Mouse (Mus musculus) E14TG2a.4 (cell line): ENCODE data around the gene Acot8.

Source experiments
- H3K27me3 ChIP-seq: 2 replicates; pipeline ENCODE4 v1.6.1; 2014; ENCODE audit warnings: low read length, control low read depth; ENCODE audit not compliant: insufficient read depth
- H3K36me3 ChIP-seq: 2 replicates; pipeline ENCODE4 v1.6.1; 2014; ENCODE audit warnings: low read length, control low read depth; ENCODE audit not compliant: insufficient read depth
- H3K4me1 ChIP-seq: replicated peaks from 2 replicates; pipeline ENCODE4 v1.6.1; 2014; ENCODE audit warnings: low read depth, low read length, control low read depth
- H3K4me3 ChIP-seq: replicated peaks from 2 replicates; pipeline ENCODE4 v1.5.1; 2014; ENCODE audit warnings: mild to moderate bottlenecking, low read length
- H3K9me3 ChIP-seq: 2 replicates; pipeline ENCODE4 v1.6.1; 2014; ENCODE audit warnings: low read length, control low read depth
- CTCF ChIP-seq: conservative IDR thresholded peaks from 2 replicates; pipeline ENCODE4 v1.5.1; 2014; ENCODE audit warnings: low read length
- NANOG ChIP-seq: IDR thresholded peaks from 2 replicates; pipeline ENCODE4 v1.6.1; 2014; ENCODE audit warnings: borderline replicate concordance, low read length, mixed read lengths
- POU5F1 ChIP-seq: IDR thresholded peaks from 2 replicates; pipeline ENCODE4 v1.6.1; 2014; ENCODE audit warnings: low read length, borderline replicate concordance

Gene Acot8

GRCm38 (mm10) chr2:164784869-164785420 is 19.7 kb downstream of the Acot8 start:
- Histone ChIP-seq H3K4me1 (peaks cover 48% of the 10 kb centered on the region), H3K9me3 (no peaks in the 10 kb centered on the region), H3K27me3 (peaks cover 20% of the 10 kb centered on the region), H3K4me3 (peak overlapping the region; percentile 88), H3K36me3 (peaks cover 9% of the 10 kb centered on the region)
- TF ChIP-seq POU5F1 (no peak), NANOG (no peak), CTCF (no peak)

- TF ChIP-seq NANOG: no peak
- TF ChIP-seq POU5F1: no peak
- peak; percentile 63 for TF ChIP-seq CTCF
- peaks cover 7% of the 10 kb centered on the region for H3K36me3 ChIP-seq
- no peaks in the 10 kb centered on the region for H3K9me3 ChIP-seq
- H3K4me1 ChIP-seq: peaks cover 46% of the 10 kb centered on the region
- no peak overlapping the region for H3K4me3 ChIP-seq
- peaks cover 26% of the 10 kb centered on the region for H3K27me3 ChIP-seq
Observed at GRCm38 (mm10) chr2:164783926-164784581, 20.6 kb downstream of the Acot8 start.

GRCm38 (mm10) chr2:164781876-164782275 is 22.8 kb downstream of the Acot8 start:
- Histone ChIP-seq H3K4me1 (peaks cover 36% of the 10 kb centered on the region), H3K36me3 (no peaks in the 10 kb centered on the region), H3K27me3 (peaks cover 46% of the 10 kb centered on the region), H3K9me3 (no peaks in the 10 kb centered on the region), H3K4me3 (no peak overlapping the region)
- TF ChIP-seq NANOG: no peak
- TF ChIP-seq POU5F1: no peak
- no peak for TF ChIP-seq CTCF

- H3K27me3 ChIP-seq: peaks cover 46% of the 10 kb centered on the region
- no peak within 1 kb of the TSS for H3K4me3 ChIP-seq
- no peaks in the 10 kb centered on the region for H3K9me3 ChIP-seq
- TF ChIP-seq POU5F1 (no peak), CTCF (no peak), NANOG (no peak)
- peaks cover 26% of the 10 kb centered on the region for H3K4me1 ChIP-seq
- no peaks in the 10 kb centered on the region for H3K36me3 ChIP-seq
Observed at GRCm38 (mm10) chr2:164779481-164780086, 25.1 kb downstream of the Acot8 start, which contains the start of gene Tnnc2. Gene Tnnc2 (minus strand): TSS chr2:164779967.

GRCm38 (mm10) chr2:164778809-164779208 is 25.9 kb downstream of the Acot8 start:
- no peak for TF ChIP-seq POU5F1
- no peak for TF ChIP-seq NANOG
- TF ChIP-seq CTCF: no peak
- H3K27me3 ChIP-seq: peaks cover 46% of the 10 kb centered on the region
- H3K36me3 ChIP-seq: peaks cover 5% of the 10 kb centered on the region; the same call in 1 of the 2 replicates
- no peaks in the 10 kb centered on the region for H3K9me3 ChIP-seq
- H3K4me3 ChIP-seq: no peak overlapping the region
- peaks cover 28% of the 10 kb centered on the region for H3K4me1 ChIP-seq

GRCm38 (mm10) chr2:164778015-164778287 is 26.7 kb downstream of the Acot8 start:
- TF ChIP-seq POU5F1: no peak
- no peak for TF ChIP-seq CTCF
- no peak for TF ChIP-seq NANOG
- 0 out of 2 replicates have a peak overlapping the region, but pooled peaks have one; percentile 64 for H3K4me3 ChIP-seq
- H3K36me3 ChIP-seq: peaks cover 14% of the 10 kb centered on the region
- H3K9me3 ChIP-seq: no peaks in the 10 kb centered on the region
- peaks cover 46% of the 10 kb centered on the region for H3K27me3 ChIP-seq
- H3K4me1 ChIP-seq: peaks cover 37% of the 10 kb centered on the region

- Histone ChIP-seq H3K27me3 (peaks cover 43% of the 10 kb centered on the region), H3K4me3 (peak overlapping the region; percentile 64), H3K36me3 (peaks cover 19% of the 10 kb centered on the region), H3K4me1 (peaks cover 42% of the 10 kb centered on the region), H3K9me3 (no peaks in the 10 kb centered on the region)
- TF ChIP-seq NANOG (no peak), POU5F1 (no peak), CTCF (no peak)
Observed at GRCm38 (mm10) chr2:164777246-164778014, 27.3 kb downstream of the Acot8 start.

- peaks cover 43% of the 10 kb centered on the region for H3K27me3 ChIP-seq
- TF ChIP-seq POU5F1 (no peak), NANOG (no peak), CTCF (no peak)
Observed at GRCm38 (mm10) chr2:164776801-164777200, 27.9 kb downstream of the Acot8 start.

GRCm38 (mm10) chr2:164776130-164776529 is 28.6 kb downstream of the Acot8 start:
- Histone ChIP-seq H3K9me3 (no peaks in the 10 kb centered on the region), H3K27me3 (peaks cover 43% of the 10 kb centered on the region), H3K4me3 (peak overlapping the region; percentile 64; the same call in 1 of the 2 replicates), H3K4me1 (peaks cover 55% of the 10 kb centered on the region), H3K36me3 (peaks cover 32% of the 10 kb centered on the region)
- TF ChIP-seq POU5F1 (no peak), CTCF (no peak), NANOG (no peak)

More at GRCm38 (mm10) chr2:164776801-164777200, 27.9 kb downstream of the Acot8 start:
- peaks cover 48% of the 10 kb centered on the region for H3K4me1 ChIP-seq
- H3K9me3 ChIP-seq: no peaks in the 10 kb centered on the region
- peaks cover 25% of the 10 kb centered on the region for H3K36me3 ChIP-seq
- peak overlapping the region; percentile 64 for H3K4me3 ChIP-seq
